ENCODE assay signal across 7 mouse cellular contexts in genomic region chr3:69004437-69005337, GRCm38 (mm10). TPM values are rescaled to one million over a fixed set of nuclear protein-coding genes. Genes with fewer than 3 reads are reported as not detected.
DNase-seq lines count a peak whose midpoint lies in the region; ATAC-seq lines count a peak whose summit lies in the region.

Gene Ift80 (minus strand): TSS chr3:69004570.
Gene Smc4 (plus strand): TSS chr3:69004738.

- 0 out of 2 replicates have a peak, but pooled peaks cover 2% of the 10 kb centered on the region for H3K9me3 ChIP-seq in intestine, embryonic 16.5 days (ENCODE audit: control insufficient read depth, low read length)
- H3K9me3 ChIP-seq in midbrain, embryonic 11.5 days (ENCODE audit: control insufficient read depth, low read length) = no peaks in the 10 kb centered on the region; the same call in 1 of the 2 replicates

- no peaks in the 10 kb centered on the region for H3K27me3 ChIP-seq in intestine, embryonic 16.5 days (replicated peaks; ENCODE audit: control insufficient read depth, insufficient read depth, low read length)
- no peaks in the 10 kb centered on the region for H3K27me3 ChIP-seq in midbrain, embryonic 11.5 days (ENCODE audit: control insufficient read depth, insufficient read depth, low read length)

- 0 out of 2 replicates have a peak, but pooled peaks cover 8% of the 10 kb centered on the region for H3K4me1 ChIP-seq in intestine, embryonic 16.5 days (ENCODE audit: control insufficient read depth, insufficient read depth, low read length)
- peaks cover 13% of the 10 kb centered on the region for H3K4me1 ChIP-seq in midbrain, embryonic 11.5 days (ENCODE audit: control insufficient read depth, insufficient read depth, low read length)

- peak; percentile 92 for DNase-seq in adrenal gland, adult 8-10 months
- peak; percentile 97 for DNase-seq in embryo, embryonic 9.5 days (ENCODE audit: extremely low spot score)
- peak; percentile 89 to 96 for DNase-seq in gastrocnemius, postnatal 4 days (ENCODE audit: low spot score in 2 of 2)
- peak; percentile 95 for DNase-seq in left cerebral cortex, postnatal 36 days (ENCODE audit: low spot score in 2 of 2)
- peak; percentile 100 for DNase-seq in midbrain, embryonic 11.5 days (ENCODE audit: low spot score, missing footprints)
- DNase-seq in skeletal muscle tissue, adult 2 months (ENCODE audit: low read depth, low spot score) = peak; percentile 97

- peak within 1 kb of the TSS; percentile 79 for H3K4me2 ChIP-seq in intestine, embryonic 16.5 days (ENCODE audit: low read depth, low read length)
- peak within 1 kb of the TSS; percentile 61 for H3K4me2 ChIP-seq in midbrain, embryonic 11.5 days

- intact Hi-C loops in left cerebral cortex, postnatal 36 days (cut with DNase I) = no loop called here

- H3K36me3 ChIP-seq in intestine, embryonic 16.5 days (ENCODE audit: control insufficient read depth, insufficient read depth, low read length) = no peaks in the 10 kb centered on the region
- no peaks in the 10 kb centered on the region for H3K36me3 ChIP-seq in midbrain, embryonic 11.5 days (ENCODE audit: control insufficient read depth, insufficient read depth, low read length)

- peak; percentile 94 for ATAC-seq in intestine, embryonic 16.5 days
- ATAC-seq in midbrain, embryonic 11.5 days (ENCODE audit: low FRiP score) = peak; percentile 96

- H3K4me3 ChIP-seq in intestine, embryonic 16.5 days (ENCODE audit: low read length) = peak within 1 kb of the TSS; percentile 98
- H3K4me3 ChIP-seq in midbrain, embryonic 11.5 days (ENCODE audit: low read depth, low read length) = peak within 1 kb of the TSS; percentile 98

- peak within 1 kb of the TSS; percentile 96 for H3K27ac ChIP-seq in intestine, embryonic 16.5 days (ENCODE audit: low read length)
- H3K27ac ChIP-seq in midbrain, embryonic 11.5 days (ENCODE audit: low read depth, low read length) = peak within 1 kb of the TSS; percentile 88

- H3K9ac ChIP-seq in intestine, embryonic 16.5 days (ENCODE audit: low read depth, low read length) = peak within 1 kb of the TSS; percentile 95
- peak within 1 kb of the TSS; percentile 98 for H3K9ac ChIP-seq in midbrain, embryonic 11.5 days (ENCODE audit: low read length)

- WGBS in intestine, embryonic 16.5 days = under 1% methylated on average over 71 of the region's 76 CpGs
- WGBS in midbrain, embryonic 11.5 days = under 1% methylated on average over 73 of the region's 76 CpGs

RNA-seq across cellular contexts. Expression of gene Ift80, which starts in this region (rescaled TPM):
- total RNA-seq in adrenal gland, adult 8-10 months (2022) = 10 to 100 TPM; 22.7 to 40.6 (median 30.2) TPM
- 10 to 100 TPM; 11.6 to 12.9 TPM for total RNA-seq in gastrocnemius, postnatal 4 days (2021)
- polyA plus RNA-seq in intestine, embryonic 16.5 days (2015; fragmentation: Nextera tagmentation; extraction: Ambion mirVana) = 7.4 and 8.6 TPM in 2 replicates
- 10 to 100 TPM; 22.5 to 23.6 TPM for total RNA-seq in left cerebral cortex, postnatal 36 days (2021)
- 21.7 and 26.2 TPM in 2 replicates for polyA plus RNA-seq in midbrain, embryonic 11.5 days (2014; fragmentation: Nextera tagmentation; extraction: Ambion mirVana)

RNA-seq across cellular contexts. Expression of gene Smc4, which starts in this region (rescaled TPM):
- total RNA-seq in adrenal gland, adult 8-10 months (2022) = 10 to 100 TPM; 26.5 to 33.6 (median 29.2) TPM
- total RNA-seq in gastrocnemius, postnatal 4 days (2021) = 10 to 100 TPM; 47.6 to 49.5 TPM
- polyA plus RNA-seq in intestine, embryonic 16.5 days (2015; fragmentation: Nextera tagmentation; extraction: Ambion mirVana) = 104 and 121 TPM in 2 replicates
- total RNA-seq in left cerebral cortex, postnatal 36 days (2021) = 1 to 10 TPM; 5.1 to 6.1 TPM
- 219 and 241 TPM in 2 replicates for polyA plus RNA-seq in midbrain, embryonic 11.5 days (2014; fragmentation: Nextera tagmentation; extraction: Ambion mirVana)

Comparison
In these comparisons a context has a peak if more than half of its experiments do, and no peak if none do; other contexts are left out.
1. Peak in every context shown above with its lines: DNase-seq, ATAC-seq, H3K4me3 ChIP-seq and H3K27ac ChIP-seq.